Mouse (Mus musculus) thymus, adult 18-20 months (tissue): Measurements from ENCODE around the gene Gm8279.
"Not testable (repeated sequence)": the region's sequence is repeated elsewhere in the genome, so short reads cannot be mapped to it uniquely, and the experiment has no call there.

Experiments
- DNase-seq, 2 experiments: peaks; one replicate each; pipeline ENCODE4 v3.0.0; 2022; ENCODE audit warnings: mixed read lengths in 2 of 2

The Gm8279 gene

DNA sequence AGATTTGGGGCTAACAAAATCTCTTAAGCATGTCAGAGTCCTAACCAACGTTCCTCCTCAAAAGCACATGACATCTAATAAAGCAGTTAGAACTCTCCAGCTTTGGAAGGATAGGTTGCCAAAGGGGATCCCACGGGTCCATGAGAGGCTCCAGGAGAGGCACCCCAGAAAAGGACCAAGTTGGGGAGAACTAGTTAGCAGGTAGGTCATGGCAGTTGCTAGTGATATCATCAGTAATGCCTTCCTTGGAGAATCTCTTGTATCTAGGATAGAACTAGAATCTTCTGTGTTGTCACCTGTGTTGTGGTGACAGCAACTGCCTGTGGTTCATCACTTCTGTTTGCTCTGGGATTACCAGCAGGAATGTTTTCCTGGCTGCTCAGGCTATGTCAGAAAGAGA lies at the start of gene Gm8279:
Gene Gm8279 (plus strand): TSS at position 301 of the 400 bp plus-strand sequence.
- not testable (repeated sequence) for DNase-seq

DNA sequence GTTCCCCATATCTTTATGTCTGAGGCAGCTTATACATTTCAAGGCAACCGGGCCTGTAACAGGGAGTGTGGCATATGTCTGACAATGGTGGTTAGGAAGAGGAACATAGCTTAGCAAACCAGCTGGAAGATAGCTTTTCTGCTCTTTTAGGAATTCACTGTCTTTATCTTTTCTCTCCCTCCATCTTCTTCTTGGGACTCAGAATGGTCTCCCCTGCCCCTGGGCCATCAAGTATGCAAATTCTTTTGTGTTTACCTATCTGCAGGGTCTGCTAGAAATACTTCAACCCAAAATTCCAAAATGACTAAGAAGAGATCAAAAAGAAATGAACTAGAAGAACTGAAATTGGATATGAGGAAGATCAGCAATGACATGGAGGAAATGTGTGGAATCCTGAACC lies 32.9 kb downstream of the Gm8279 start, which contains the start of gene Gm3317:
Gene Gm3317 (plus strand): TSS at position 301 of the 400 bp plus-strand sequence.
- DNase-seq: not testable (repeated sequence)

DNA sequence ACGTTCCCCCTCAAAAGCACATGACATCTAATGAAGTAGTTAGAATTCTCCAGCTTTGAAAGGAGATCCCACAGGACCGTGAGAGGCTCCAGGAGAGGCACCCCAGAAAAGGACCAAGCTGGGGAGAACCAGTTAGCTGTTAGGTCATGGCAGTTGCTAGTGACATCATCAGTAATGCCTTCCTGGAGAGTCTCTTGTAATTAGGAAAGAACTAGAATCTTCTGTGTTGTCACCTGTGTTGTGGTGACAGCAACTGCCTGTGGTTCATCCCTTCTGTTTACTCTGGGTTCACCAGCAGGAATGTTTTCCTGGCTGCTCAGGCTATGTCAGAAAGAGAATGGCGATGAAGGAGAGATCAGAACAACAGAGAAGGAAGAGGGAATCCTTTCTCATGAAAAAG lies 54.2 kb downstream of the Gm8279 start, which contains the start of gene Gm8271:
Gene Gm8271 (plus strand): TSS at position 301 of the 400 bp plus-strand sequence.
- not testable (repeated sequence) for DNase-seq
